23 mouse cellular contexts compared by ENCODE assay signal in genomic region chr11:12010084-12010483, GRCm38 (mm10). TPM values are rescaled to one million over a fixed set of nuclear protein-coding genes. Genes with fewer than 3 reads are reported as not detected.
DNase-seq lines count a peak whose midpoint lies in the region; ATAC-seq and TF ChIP-seq lines count a peak whose summit lies in the region.
"Had no signal": no experiment of that assay in that cellular context is flagged by ENCODE, and none has a peak within 500 bp of the region (broad histone marks: within the 10 kb centered on the region; RNA-seq: fewer than 3 reads in every experiment).

No protein-coding gene starts in this region.

- no peaks in the 10 kb centered on the region; the same call in 1 of the 2 replicates for H3K9me3 ChIP-seq in lung, embryonic 14.5 days (ENCODE audit: low read depth, low read length)
- no peaks in the 10 kb centered on the region for H3K9me3 ChIP-seq in liver, embryonic 15.5 days (replicated peaks)
- no peaks in the 10 kb centered on the region; the same call in 1 of the 2 replicates for H3K9me3 ChIP-seq in forebrain, embryonic 11.5 days (ENCODE audit: control insufficient read depth, low read length)
- H3K9me3 ChIP-seq: limb, embryonic 10.5 days had no signal

- peak; percentile 17; the same call in 1 of the 2 replicates for ATAC-seq in lung, embryonic 14.5 days (ENCODE audit: insufficient read depth)
- 0 out of 2 replicates have a peak, but pooled peaks have one; percentile 34 for ATAC-seq in erythroid progenitor cell, adult 5-6 weeks (replicated peaks; ENCODE audit: low FRiP score, poor library complexity, severe bottlenecking)
- peak; percentile 83 for ATAC-seq in liver, embryonic 15.5 days (ENCODE audit: insufficient read depth)
- ATAC-seq in inflammation-experienced regulatory T-cells, adult 6 months: no peak
- ATAC-seq in forebrain, embryonic 11.5 days (replicated peaks; ENCODE audit: low FRiP score): no peak
- ATAC-seq: activated CD4-positive, CD25-positive, alpha-beta regulatory T cell, adult 4 months; forebrain, postnatal 0 days; hindbrain, postnatal 0 days; midbrain, embryonic 13.5 days had no signal

- H3K4me1 ChIP-seq in lung, embryonic 14.5 days (ENCODE audit: insufficient read depth): no peaks in the 10 kb centered on the region
- peaks cover 15% of the 10 kb centered on the region for H3K4me1 ChIP-seq in liver, embryonic 15.5 days (replicated peaks)
- no peaks in the 10 kb centered on the region for H3K4me1 ChIP-seq in forebrain, embryonic 11.5 days (replicated peaks; ENCODE audit: control insufficient read depth, insufficient read depth, low read length)
- H3K4me1 ChIP-seq: forebrain, embryonic 10.5 days; hindbrain, embryonic 10.5 days; limb, embryonic 10.5 days; midbrain, embryonic 13.5 days had no signal

- no peak overlapping the region for H3K4me2 ChIP-seq in lung, embryonic 14.5 days
- no peak overlapping the region for H3K4me2 ChIP-seq in liver, embryonic 15.5 days
- H3K4me2 ChIP-seq in forebrain, embryonic 11.5 days (ENCODE audit: low read depth, low read length, severe bottlenecking): no peak overlapping the region
- H3K4me2 ChIP-seq: midbrain, embryonic 13.5 days had no signal

- WGBS in lung, embryonic 14.5 days: 67% methylated on average over 3 of the region's 3 CpGs
- WGBS in liver, embryonic 15.5 days (ENCODE audit: insufficient replicate concordance): 25% methylated on average over 3 of the region's 3 CpGs
- 89% methylated on average over 3 of the region's 3 CpGs for WGBS in forebrain, embryonic 11.5 days

- H3K27ac ChIP-seq in lung, embryonic 14.5 days (ENCODE audit: low read depth): no peak overlapping the region
- H3K27ac ChIP-seq in liver, embryonic 15.5 days (replicated peaks): no peak overlapping the region
- H3K27ac ChIP-seq in forebrain, embryonic 11.5 days (ENCODE audit: low read depth, low read length): no peak overlapping the region
- H3K27ac ChIP-seq: forebrain, embryonic 10.5 days; hindbrain, embryonic 10.5 days; hindbrain, postnatal 0 days; left cerebral cortex, adult 2 months; limb, embryonic 10.5 days; midbrain, embryonic 13.5 days had no signal

- no peaks in the 10 kb centered on the region for H3K27me3 ChIP-seq in lung, embryonic 14.5 days (ENCODE audit: insufficient read depth, low read length)
- no peaks in the 10 kb centered on the region for H3K27me3 ChIP-seq in liver, embryonic 15.5 days
- no peaks in the 10 kb centered on the region for H3K27me3 ChIP-seq in forebrain, embryonic 11.5 days (ENCODE audit: control insufficient read depth, insufficient read depth, low read length)
- H3K27me3 ChIP-seq: midbrain, embryonic 13.5 days had no signal

- no peak for TF ChIP-seq CTCF in lung, embryonic 14.5 days (IDR thresholded peaks at IDR 0.05; ENCODE audit: low read depth)

- H3K4me3 ChIP-seq in lung, embryonic 14.5 days (ENCODE audit: low read depth, low read length): no peak overlapping the region
- no peak overlapping the region for H3K4me3 ChIP-seq in liver, embryonic 15.5 days (replicated peaks)
- H3K4me3 ChIP-seq in forebrain, embryonic 11.5 days (ENCODE audit: low read depth, low read length): no peak overlapping the region
- H3K4me3 ChIP-seq: forebrain, embryonic 10.5 days; hindbrain, embryonic 10.5 days; left cerebral cortex, adult 2 months; limb, embryonic 10.5 days; midbrain, embryonic 13.5 days had no signal

- DNase-seq in lung, embryonic 14.5 days: no peak
- DNase-seq in lung, postnatal 10 days: no peak
- no peak for DNase-seq in forebrain, embryonic 11.5 days (ENCODE audit: low spot score)
- DNase-seq in natural killer cell, adult 2 months (ENCODE audit: low spot score in 2 of 2): no peak
- DNase-seq: adrenal gland, adult 8-10 months; cerebellum, adult 8-10 months; forebrain, postnatal 0 days; gastrocnemius, postnatal 25 days; kidney, adult 8-10 months; kidney, postnatal 10 days; lung, postnatal 14 days; right cerebral cortex, postnatal 14 days had no signal

- peaks cover 15% of the 10 kb centered on the region; the same call in 1 of the 2 replicates for H3K36me3 ChIP-seq in lung, embryonic 14.5 days (ENCODE audit: insufficient read depth)
- H3K36me3 ChIP-seq in liver, embryonic 15.5 days (replicated peaks): 0 out of 2 replicates have a peak, but pooled peaks cover 2% of the 10 kb centered on the region
- 0 out of 2 replicates have a peak, but pooled peaks cover 2% of the 10 kb centered on the region for H3K36me3 ChIP-seq in forebrain, embryonic 11.5 days (ENCODE audit: control insufficient read depth, insufficient read depth, low read length)

- H3K9ac ChIP-seq in lung, embryonic 14.5 days: no peak overlapping the region
- H3K9ac ChIP-seq in liver, embryonic 15.5 days: no peak overlapping the region
- no peak overlapping the region for H3K9ac ChIP-seq in forebrain, embryonic 11.5 days (ENCODE audit: low read length)
- H3K9ac ChIP-seq: forebrain, postnatal 0 days; midbrain, embryonic 13.5 days had no signal

RNA-seq across cellular contexts. Expression of gene Grb10, which starts 28.4 kb away (rescaled TPM):
- 299 and 313 TPM in 2 replicates for polyA plus RNA-seq in lung, embryonic 14.5 days (2014; fragmentation: Nextera tagmentation; extraction: Ambion mirVana)
- total RNA-seq in erythroid progenitor cell, adult 5-6 weeks (2015; ENCODE audit: low replicate concordance): 5.9 TPM in 1 of 2 replicates, not detected in the other
- total RNA-seq in erythroid progenitor cell, adult 5-6 weeks (2017; ENCODE audit: low replicate concordance): 0.39 and 2.1 TPM in 2 replicates
- polyA plus RNA-seq in liver, embryonic 15.5 days (2015; fragmentation: Nextera tagmentation; extraction: Ambion mirVana): 148 and 163 TPM in 2 replicates
- polyA plus RNA-seq in inflammation-experienced regulatory T-cells, adult 6 months (2017; shearing (Covaris generic)): not detected
- 158 and 176 TPM in 2 replicates for polyA plus RNA-seq in forebrain, embryonic 11.5 days (2014; fragmentation: Nextera tagmentation; extraction: Ambion mirVana)
- total RNA-seq: monocyte, adult 5-6 weeks had no signal
- polyA plus RNA-seq: activated CD4-positive, CD25-positive, alpha-beta regulatory T cell, adult 4 months had no signal

Comparison
In these comparisons a context has a peak if more than half of its experiments do, and no peak if none do; other contexts are left out.
1. ATAC-seq: peak in lung, embryonic 14.5 days (single experiment), erythroid progenitor cell, adult 5-6 weeks (single experiment) and liver, embryonic 15.5 days (single experiment); none in inflammation-experienced regulatory T-cells, adult 6 months (single experiment) and forebrain, embryonic 11.5 days (single experiment).
2. RNA of gene Grb10, which starts 28.4 kb away (polyA plus RNA-seq): 299 to 313 TPM in lung, embryonic 14.5 days, 158 to 176 TPM in forebrain, embryonic 11.5 days and 148 to 163 TPM in liver, embryonic 15.5 days; not detected in inflammation-experienced regulatory T-cells, adult 6 months; every median in the first group is over 100 times any median in the second.